Mouse (Mus musculus): ENCODE data around the gene Olfr159.
"Not testable (repeated sequence)": the region's sequence is repeated elsewhere in the genome, so short reads cannot be mapped to it uniquely, and the experiment has no call there.

DNA sequence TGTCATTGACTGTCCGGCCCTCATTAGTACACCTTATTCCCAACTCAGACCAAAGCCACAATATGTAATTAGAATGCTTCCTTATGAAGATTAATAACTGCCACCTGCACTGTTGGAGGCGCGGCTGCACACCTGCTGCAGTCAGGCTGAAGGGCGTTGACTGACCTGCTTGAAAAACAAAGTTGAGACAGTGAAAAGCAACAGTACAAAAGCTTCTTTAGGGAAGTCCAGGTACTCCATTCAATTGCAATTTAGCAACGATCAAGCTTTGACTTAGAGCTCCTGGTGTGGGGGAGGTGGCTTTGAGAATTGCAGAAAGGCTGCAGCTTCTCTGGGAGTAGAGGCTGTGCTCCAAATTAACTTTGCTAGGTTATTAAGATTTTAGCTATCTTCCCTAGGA is 25.0 kb upstream of the Olfr159 start:
- TF ChIP-seq CTCF (IDR thresholded peaks at IDR 0.05); EP300 (IDR thresholded peaks at IDR 0.05; ENCODE audit: insufficient read depth, low read depth, low read length); POLR2A (IDR thresholded peaks at IDR 0.05; ENCODE audit: insufficient read depth, low read depth, low read length): not testable (repeated sequence)
